Mouse (Mus musculus) sigmoid colon, adult 10 weeks (tissue): ENCODE data around the gene Zfp882. TPM values are rescaled to one million over a fixed set of nuclear protein-coding genes. Genes with fewer than 3 reads are reported as not detected.

Experiments
- polyA plus RNA-seq: library from polyadenylated mRNA; stranded (reverse); fragments of 350-450 nt; fragmentation: Illumina TruSeq; extraction: RNeasy Lipid Tissue Mini Kit (QIAGEN cat#74804); gene quantifications from one replicate; pipeline ENCODE4 v1.2.3, GENCODE M21; 2014; ENCODE audit warnings: low read depth, low replicate concordance

Gene Zfp882
- polyA plus RNA-seq: 8.5 TPM

GRCm38 (mm10) chr8:71908309-71909261 lies at the start of gene Zfp882, which contains the start of gene Zfp617:
Zfp882 (plus strand) TSS chr8:71908608.
Zfp617 (plus strand) TSS chr8:71908635.

DNA sequence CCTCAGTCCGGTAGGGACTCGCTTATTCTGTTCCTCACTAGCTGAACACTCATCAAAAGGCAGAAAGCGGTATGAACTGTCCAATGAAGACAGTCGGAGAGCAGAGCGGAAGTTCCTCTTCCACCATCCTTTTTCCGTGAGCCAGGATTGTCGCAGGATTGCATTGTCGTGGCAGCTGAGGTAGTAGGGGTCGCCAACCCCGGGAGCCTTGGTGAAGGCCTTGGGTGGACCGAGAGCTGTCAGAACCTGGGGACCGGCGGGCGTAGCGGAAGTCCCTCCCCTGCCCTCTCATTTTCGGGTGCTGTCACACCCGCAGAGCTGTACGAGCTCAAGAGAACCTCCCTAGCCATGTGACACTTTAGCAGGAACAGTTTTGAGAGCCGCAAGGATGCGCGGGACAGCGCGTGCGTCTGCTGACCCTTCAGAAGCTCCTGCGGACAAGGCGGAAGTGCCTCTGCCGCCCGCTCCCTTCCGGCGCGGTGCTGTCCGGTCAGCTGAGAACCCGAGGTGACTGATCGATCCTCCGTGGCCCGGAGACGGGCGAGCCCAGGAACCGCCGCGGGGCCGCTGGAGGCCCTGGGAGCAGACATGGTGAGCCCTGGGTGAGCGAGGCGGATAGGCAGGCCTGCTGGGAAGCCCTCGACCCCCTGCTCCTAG lies 26.7 kb upstream of the Zfp882 start, which contains the start of gene Zfp709:
Gene Zfp709 (plus strand): TSS at position 402 of the 657 bp plus-strand sequence.

DNA sequence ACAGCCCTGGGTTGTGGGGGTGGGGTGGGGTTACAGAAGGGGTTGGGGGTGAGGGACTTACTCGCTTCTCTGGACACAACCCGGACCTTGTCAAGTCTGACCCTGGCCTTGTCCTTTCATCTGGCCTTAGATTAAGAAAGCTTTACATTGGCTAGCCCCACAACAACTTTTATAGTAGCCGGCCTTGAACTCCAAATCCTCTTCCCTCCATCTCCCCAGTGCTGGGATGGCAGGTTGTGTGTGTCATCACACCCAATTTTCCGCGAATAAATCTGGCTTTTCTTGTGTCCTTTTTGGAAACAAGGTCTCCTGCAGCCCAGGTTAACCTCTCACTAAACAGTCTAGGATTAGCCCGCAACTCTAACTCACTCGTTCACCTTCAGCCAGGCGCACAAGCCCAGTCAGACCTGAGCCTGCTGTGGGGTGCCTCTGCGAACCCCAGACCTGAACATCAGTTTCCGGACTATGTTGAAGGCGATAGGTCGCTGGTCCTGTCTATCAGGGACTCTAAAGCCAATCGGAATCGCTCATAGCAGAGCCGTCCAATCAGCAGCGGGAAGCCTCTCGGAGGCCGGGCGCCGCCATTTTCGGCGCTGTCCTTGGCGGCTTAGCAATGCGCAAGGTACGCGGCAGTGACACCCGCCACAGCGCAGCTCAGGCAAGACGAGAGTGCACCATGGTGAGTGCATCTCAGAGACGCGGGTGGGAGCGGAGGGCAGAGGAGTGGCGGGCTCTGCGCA lies 42.2 kb downstream of the Zfp882 start, which contains the start of gene Zfp961:
Gene Zfp961 (plus strand): TSS at position 557 of the 740 bp plus-strand sequence.

Other genes with a start within 250 kb of the Zfp882 start
- gene Unc13a, start 236.9 kb upstream of the Zfp882 start, polyA plus RNA-seq: 0.35 TPM
- gene Jak3, start 232.3 kb upstream of the Zfp882 start, polyA plus RNA-seq: not detected
- gene Insl3, start 219.4 kb upstream of the Zfp882 start, polyA plus RNA-seq: not detected
- gene B3gnt3, start 206.8 kb upstream of the Zfp882 start, polyA plus RNA-seq: 169 TPM
- gene Fcho1, start 182.9 kb upstream of the Zfp882 start, polyA plus RNA-seq: 0.38 TPM
- 18.0 TPM for gene Zfp709, start 26.6 kb upstream of the Zfp882 start, polyA plus RNA-seq
- gene Zfp617, start within 50 bp of the Zfp882 start, polyA plus RNA-seq: 149 TPM
- 51.1 TPM for gene Zfp961, start 42.4 kb downstream of the Zfp882 start, polyA plus RNA-seq
- not detected for gene Cyp4f18, start 101.0 kb downstream of the Zfp882 start, polyA plus RNA-seq
- gene Olfr372, start 132.6 kb downstream of the Zfp882 start, polyA plus RNA-seq: not detected
- not detected for gene Olfr373, start 174.6 kb downstream of the Zfp882 start, polyA plus RNA-seq
- gene Olfr374, start 198.4 kb downstream of the Zfp882 start, polyA plus RNA-seq: not detected
- gene Tpm4, start 226.4 kb downstream of the Zfp882 start, polyA plus RNA-seq: 453 TPM